Mouse (Mus musculus): ENCODE results near the gene Acp4.
A peak's percentile ranks its signal among the peaks of the same experiment; 100 is the strongest.

DNA sequence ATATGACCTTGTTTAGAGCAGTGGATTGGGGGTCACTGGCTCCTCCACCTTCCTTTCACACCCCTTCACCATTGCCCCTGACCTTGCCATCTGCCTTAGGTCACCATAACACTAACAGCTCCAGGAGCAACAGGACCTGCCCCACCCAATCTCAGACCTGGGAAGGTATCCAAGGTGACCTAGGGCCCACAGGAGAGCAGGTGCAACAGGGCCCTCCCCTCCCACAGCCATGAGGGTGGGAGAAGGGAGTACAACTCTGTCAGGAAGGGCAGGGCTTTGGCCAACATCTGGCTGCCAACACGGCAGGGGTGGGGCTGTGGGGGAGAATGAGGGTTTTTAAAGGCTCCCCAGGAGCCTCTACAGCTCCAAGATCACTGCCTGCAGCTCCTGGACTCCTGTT lies 32.1 kb downstream of the Acp4 start, which contains the start of gene Klk1:
- no peak for TF ChIP-seq CTCF (conservative IDR thresholded peaks at IDR 0.05; ENCODE audit: low read length)
- 0 out of 2 replicates have a peak, but pooled peaks have one; percentile 11 for TF ChIP-seq NANOG (IDR thresholded peaks at IDR 0.05; ENCODE audit: borderline replicate concordance, low read length)
- no peak for TF ChIP-seq POU5F1 (IDR thresholded peaks at IDR 0.05; ENCODE audit: borderline replicate concordance, low read length)
